Mouse (Mus musculus) lung, embryonic 14.5 days (tissue): ENCODE results near the gene Plcl1. TPM values are rescaled to one million over a fixed set of nuclear protein-coding genes. Genes with fewer than 3 reads are reported as not detected.

ENCODE experiments used
- ATAC-seq: fragments of 200-750 bp; cut with Nextera tagmentation; 2 replicates; pipeline ENCODE4 v1.8.0; 2017; ENCODE audit warnings: mild to moderate bottlenecking, moderate TSS enrichment, moderate library complexity; ENCODE audit not compliant: insufficient read depth
- DNase-seq: peaks from one replicate; pipeline ENCODE4 v3.0.0-alpha.2; 2015
- H3K27ac ChIP-seq: fragments of 300-500 bp; sonication (generic); 2 replicates; pipeline ENCODE4 v1.5.1; 2014; ENCODE audit warnings: low read depth, mild to moderate bottlenecking, moderate library complexity
- H3K27me3 ChIP-seq: fragments of 300-500 bp; sonication (generic); 2 replicates; pipeline ENCODE4 v1.6.1; 2014; ENCODE audit warnings: low read length, control low read depth; ENCODE audit not compliant: insufficient read depth
- H3K36me3 ChIP-seq: fragments of 300-500 bp; sonication (generic); 2 replicates; pipeline ENCODE4 v1.6.1; 2014; ENCODE audit warnings: control low read depth; ENCODE audit not compliant: insufficient read depth
- H3K4me1 ChIP-seq: fragments of 300-500 bp; sonication (generic); 2 replicates; pipeline ENCODE4 v1.6.1; 2014; ENCODE audit warnings: antibody characterized with exemption, control low read depth; ENCODE audit not compliant: insufficient read depth
- H3K4me2 ChIP-seq: fragments of 300-500 bp; sonication (generic); 2 replicates; pipeline ENCODE4 v1.6.1; 2014; ENCODE audit warnings: mild to moderate bottlenecking
- H3K4me3 ChIP-seq: fragments of 300-500 bp; sonication (generic); 2 replicates; pipeline ENCODE4 v1.5.1; 2014; ENCODE audit warnings: low read depth, low read length
- H3K9ac ChIP-seq: fragments of 300-500 bp; sonication (generic); 2 replicates; pipeline ENCODE4 v1.6.1; 2014
- H3K9me3 ChIP-seq: fragments of 300-500 bp; sonication (generic); 2 replicates; pipeline ENCODE4 v1.6.1; 2016; ENCODE audit warnings: low read depth, low read length, control low read depth
- CTCF ChIP-seq: IDR thresholded peaks from 2 replicates; pipeline ENCODE4 v1.5.1; 2016; ENCODE audit warnings: antibody characterized with exemption, low read depth
- WGBS: fragments of 180-500 bp; shearing (Covaris S2); extraction: QIAGEN DNeasy Blood & Tissue Kit; methylation state at CpG from one replicate; pipeline ENCODE4 v1.1.7; 2014; 5-methylcytosine and 5-hydroxymethylcytosine counted together
- polyA plus RNA-seq: library from polyadenylated mRNA; unstranded; fragments of >200 nt; fragmentation: Nextera tagmentation; extraction: Ambion mirVana; gene quantifications from 2 replicates; pipeline ENCODE4 v1.2.1, GENCODE M21; 2014

Plcl1 gene
- polyA plus RNA-seq, 1 experiment from 2014 or later, result 1.9 TPM

GRCm38 (mm10) chr1:55725428-55725827, 319.7 kb downstream of the Plcl1 start:
- DNase-seq, result peak; percentile 61
- ATAC-seq, result no peak
- 40% methylated on average over 3 of the region's 3 CpGs for WGBS

GRCm38 (mm10) chr1:55729332-55729731, 323.6 kb downstream of the Plcl1 start:
- DNase-seq (no peak), ATAC-seq (no peak)
- H3K27ac ChIP-seq, result no peak overlapping the region
- no peaks in the 10 kb centered on the region for H3K36me3 ChIP-seq
- H3K9me3 ChIP-seq, result no peaks in the 10 kb centered on the region
- H3K4me3 ChIP-seq, result no peak overlapping the region
- no peak for TF ChIP-seq CTCF
- no peak overlapping the region for H3K9ac ChIP-seq
- no peak overlapping the region for H3K4me2 ChIP-seq
- 0 out of 2 replicates have a peak, but pooled peaks cover 6% of the 10 kb centered on the region for H3K4me1 ChIP-seq
- no peaks in the 10 kb centered on the region for H3K27me3 ChIP-seq
- WGBS, result 78% methylated on average over 3 of the region's 3 CpGs

More at GRCm38 (mm10) chr1:55725428-55725827, 319.7 kb downstream of the Plcl1 start:
- Histone ChIP-seq H3K4me3 (no peak overlapping the region), H3K4me2 (no peak overlapping the region), H3K27ac (no peak overlapping the region), H3K36me3 (no peaks in the 10 kb centered on the region), H3K9ac (no peak overlapping the region), H3K4me1 (no peaks in the 10 kb centered on the region), H3K9me3 (no peaks in the 10 kb centered on the region), H3K27me3 (no peaks in the 10 kb centered on the region)
- TF ChIP-seq CTCF, result no peak

- Histone ChIP-seq H3K4me2 (no peak overlapping the region), H3K9me3 (no peaks in the 10 kb centered on the region), H3K4me3 (no peak overlapping the region), H3K36me3 (no peaks in the 10 kb centered on the region), H3K4me1 (0 out of 2 replicates have a peak, but pooled peaks cover 6% of the 10 kb centered on the region), H3K27ac (no peak overlapping the region), H3K27me3 (no peaks in the 10 kb centered on the region), H3K9ac (no peak overlapping the region)
- 15% methylated on average over 3 of the region's 3 CpGs for WGBS
- DNase-seq (peak; percentile 61), ATAC-seq (0 out of 2 replicates have a peak, but pooled peaks have one; percentile 60)
- TF ChIP-seq CTCF, result no peak
These were observed 327.2 kb downstream of the Plcl1 start for GRCm38 (mm10) chr1:55732951-55733350.

- ATAC-seq, result peak; percentile 85
- peak; percentile 95 for DNase-seq
- H3K27ac ChIP-seq, result no peak overlapping the region
- H3K4me2 ChIP-seq, result no peak overlapping the region
- TF ChIP-seq CTCF, result peak; percentile 91
- no peaks in the 10 kb centered on the region for H3K36me3 ChIP-seq
- H3K27me3 ChIP-seq, result no peaks in the 10 kb centered on the region
- H3K4me3 ChIP-seq, result no peak overlapping the region
- H3K9ac ChIP-seq, result no peak overlapping the region
- no peaks in the 10 kb centered on the region for H3K9me3 ChIP-seq
- 0 out of 2 replicates have a peak, but pooled peaks cover 6% of the 10 kb centered on the region for H3K4me1 ChIP-seq
- WGBS, result 84% methylated on average over 14 of the region's 14 CpGs
These were observed 330.5 kb downstream of the Plcl1 start for GRCm38 (mm10) chr1:55736054-55736740.

- DNase-seq (no peak), ATAC-seq (no peak)
- H3K9me3 ChIP-seq, result no peaks in the 10 kb centered on the region
- WGBS, result 54% methylated on average over 5 of the region's 5 CpGs
- no peak overlapping the region for H3K4me2 ChIP-seq
- H3K4me1 ChIP-seq, result 0 out of 2 replicates have a peak, but pooled peaks cover 6% of the 10 kb centered on the region
- H3K4me3 ChIP-seq, result no peak overlapping the region
- no peak for TF ChIP-seq CTCF
- H3K27ac ChIP-seq, result no peak overlapping the region
- H3K9ac ChIP-seq, result no peak overlapping the region
- H3K27me3 ChIP-seq, result no peaks in the 10 kb centered on the region
- H3K36me3 ChIP-seq, result no peaks in the 10 kb centered on the region
These were observed 331.1 kb downstream of the Plcl1 start for GRCm38 (mm10) chr1:55736762-55737288.

- no peak overlapping the region for H3K4me2 ChIP-seq
- DNase-seq, result no peak
These were observed 333.1 kb downstream of the Plcl1 start for GRCm38 (mm10) chr1:55738746-55739365.

GRCm38 (mm10) chr1:55741885-55742284, 336.2 kb downstream of the Plcl1 start:
- no peaks in the 10 kb centered on the region for H3K36me3 ChIP-seq
- TF ChIP-seq CTCF, result no peak
- no peak overlapping the region for H3K27ac ChIP-seq
- H3K9ac ChIP-seq, result no peak overlapping the region
- 40% methylated on average over 3 of the region's 3 CpGs for WGBS
- no peaks in the 10 kb centered on the region for H3K4me1 ChIP-seq
- H3K9me3 ChIP-seq, result no peaks in the 10 kb centered on the region
- DNase-seq (peak; percentile 57), ATAC-seq (no peak)
- H3K27me3 ChIP-seq, result no peaks in the 10 kb centered on the region
- H3K4me3 ChIP-seq, result no peak overlapping the region
- no peak overlapping the region for H3K4me2 ChIP-seq

More at GRCm38 (mm10) chr1:55738746-55739365, 333.1 kb downstream of the Plcl1 start:
- H3K27me3 ChIP-seq, result no peaks in the 10 kb centered on the region
- no peak overlapping the region for H3K4me3 ChIP-seq
- TF ChIP-seq CTCF, result no peak
- H3K4me1 ChIP-seq, result no peaks in the 10 kb centered on the region
- no peaks in the 10 kb centered on the region for H3K36me3 ChIP-seq
- 65% methylated on average over 12 of the region's 12 CpGs for WGBS
- H3K9ac ChIP-seq, result no peak overlapping the region
- no peak overlapping the region for H3K27ac ChIP-seq
- no peaks in the 10 kb centered on the region for H3K9me3 ChIP-seq
- ATAC-seq, result no peak
